Mouse (Mus musculus) liver, embryonic 14.5 days (tissue): Measurements from ENCODE around the gene Tango6.

Source experiments
- CTCF ChIP-seq: IDR thresholded peaks from 2 replicates; pipeline ENCODE4 v1.5.1; 2016; ENCODE audit warnings: antibody characterized with exemption, low read depth, control low read depth
- EP300 ChIP-seq: IDR thresholded peaks from 2 replicates; pipeline ENCODE4 v1.6.1; 2016; ENCODE audit warnings: antibody characterized with exemption, low read depth

DNA sequence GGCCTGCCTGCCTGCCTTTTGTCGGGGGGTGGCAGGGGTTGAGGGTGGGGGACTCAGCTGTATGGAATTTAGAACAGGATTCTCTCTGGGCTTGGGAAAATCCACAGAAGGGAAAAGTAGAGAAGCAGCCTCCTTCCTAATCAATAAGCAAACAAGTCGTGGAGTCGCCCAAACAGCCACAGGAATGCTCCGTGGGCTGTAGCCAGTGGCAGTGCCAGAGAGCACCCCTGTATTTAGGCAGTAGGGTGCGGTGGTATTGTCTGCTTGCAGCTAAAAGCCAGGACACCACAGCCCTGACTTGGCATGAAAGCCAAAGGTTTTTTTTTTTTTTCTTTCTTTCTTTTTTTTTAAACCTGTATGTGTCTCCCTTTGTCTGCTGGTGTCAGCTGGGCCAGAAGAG is 41.9 kb upstream of the Tango6 start:
- TF ChIP-seq CTCF (no peak), EP300 (no peak)
